Mouse (Mus musculus): ENCODE data around the gene Ring1. TPM values are rescaled to one million over a fixed set of nuclear protein-coding genes. Genes with fewer than 3 reads are reported as not detected.
A peak's percentile ranks its signal among the peaks of the same experiment; 100 is the strongest.

Gene Ring1
- polyA plus RNA-seq, 2 experiments: 7.0 to 54.0 TPM

DNA sequence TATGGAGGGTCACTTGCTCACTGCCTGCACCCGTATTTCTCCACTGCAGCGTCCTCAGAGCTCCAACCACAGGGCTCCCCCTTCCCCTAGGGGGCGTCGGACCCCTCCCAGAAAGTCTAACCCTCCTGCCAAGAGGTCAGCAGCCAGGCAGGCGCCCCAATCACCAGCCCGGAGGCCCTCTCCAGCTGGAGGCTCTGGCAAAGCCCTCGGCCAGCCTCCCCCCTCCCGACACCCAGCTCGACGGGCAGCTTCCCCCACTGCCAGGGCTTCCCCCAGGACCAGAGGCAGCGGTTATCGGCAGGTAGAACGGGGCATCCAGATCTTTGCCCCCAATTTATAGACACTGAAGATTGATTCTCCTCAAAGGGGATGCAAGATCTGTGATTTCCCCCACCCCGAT is 21.5 kb upstream of the Ring1 start:
- Histone ChIP-seq H3K9ac (ENCODE audit: low read depth, low read length, severe bottlenecking) (no peak overlapping the region), H3K36me3 (ENCODE audit: control insufficient read depth, insufficient read depth, low read length) (peaks cover 11% of the 10 kb centered on the region), H3K4me1 (ENCODE audit: control insufficient read depth, insufficient read depth, low read length) (no peaks in the 10 kb centered on the region), H3K27ac (replicated peaks; ENCODE audit: low read depth, low read length) (no peak overlapping the region), H3K4me3 (replicated peaks; ENCODE audit: low read length) (no peak overlapping the region), H3K9me3 (ENCODE audit: control insufficient read depth, low read length) (0 out of 2 replicates have a peak, but pooled peaks cover 5% of the 10 kb centered on the region), H3K27me3 (ENCODE audit: control insufficient read depth, insufficient read depth, low read length) (no peaks in the 10 kb centered on the region), H3K4me2 (replicated peaks; ENCODE audit: low read depth, low read length, severe bottlenecking) (no peak overlapping the region)
- no peak for ATAC-seq (ENCODE audit: low FRiP score, low read depth)
- no peak for TF ChIP-seq POLR2A (IDR thresholded peaks at IDR 0.05; ENCODE audit: borderline replicate concordance, extremely low read depth, insufficient read depth, insufficient read length)
- 79% methylated on average over 14 of the region's 14 CpGs for WGBS
- DNase-seq (ENCODE audit: low spot score): no peak

GRCm38 (mm10) chr17:34039562-34040450 is 15.3 kb upstream of the Ring1 start:
- no peaks in the 10 kb centered on the region for H3K9me3 ChIP-seq (ENCODE audit: control insufficient read depth, low read length)
- 0 out of 2 replicates have a peak, but pooled peaks have one; percentile 44 for TF ChIP-seq POLR2A (IDR thresholded peaks at IDR 0.05; ENCODE audit: borderline replicate concordance, extremely low read depth, insufficient read depth, insufficient read length)
- DNase-seq (ENCODE audit: low spot score): no peak
- H3K27ac ChIP-seq (replicated peaks; ENCODE audit: low read depth, low read length): peak overlapping the region; percentile 63
- H3K4me2 ChIP-seq (replicated peaks; ENCODE audit: low read depth, low read length, severe bottlenecking): peak overlapping the region; percentile 47
- ATAC-seq (ENCODE audit: low FRiP score, low read depth): 0 out of 2 replicates have a peak, but pooled peaks have one; percentile 1
- H3K9ac ChIP-seq (ENCODE audit: low read depth, low read length, severe bottlenecking): peak overlapping the region; percentile 56
- peak overlapping the region; percentile 41 for H3K4me3 ChIP-seq (replicated peaks; ENCODE audit: low read length)
- H3K36me3 ChIP-seq (ENCODE audit: control insufficient read depth, insufficient read depth, low read length): peaks cover 32% of the 10 kb centered on the region
- WGBS: 24% methylated on average over 17 of the region's 17 CpGs
- peaks cover 16% of the 10 kb centered on the region for H3K4me1 ChIP-seq (ENCODE audit: control insufficient read depth, insufficient read depth, low read length)
- no peaks in the 10 kb centered on the region for H3K27me3 ChIP-seq (ENCODE audit: control insufficient read depth, insufficient read depth, low read length)

DNA sequence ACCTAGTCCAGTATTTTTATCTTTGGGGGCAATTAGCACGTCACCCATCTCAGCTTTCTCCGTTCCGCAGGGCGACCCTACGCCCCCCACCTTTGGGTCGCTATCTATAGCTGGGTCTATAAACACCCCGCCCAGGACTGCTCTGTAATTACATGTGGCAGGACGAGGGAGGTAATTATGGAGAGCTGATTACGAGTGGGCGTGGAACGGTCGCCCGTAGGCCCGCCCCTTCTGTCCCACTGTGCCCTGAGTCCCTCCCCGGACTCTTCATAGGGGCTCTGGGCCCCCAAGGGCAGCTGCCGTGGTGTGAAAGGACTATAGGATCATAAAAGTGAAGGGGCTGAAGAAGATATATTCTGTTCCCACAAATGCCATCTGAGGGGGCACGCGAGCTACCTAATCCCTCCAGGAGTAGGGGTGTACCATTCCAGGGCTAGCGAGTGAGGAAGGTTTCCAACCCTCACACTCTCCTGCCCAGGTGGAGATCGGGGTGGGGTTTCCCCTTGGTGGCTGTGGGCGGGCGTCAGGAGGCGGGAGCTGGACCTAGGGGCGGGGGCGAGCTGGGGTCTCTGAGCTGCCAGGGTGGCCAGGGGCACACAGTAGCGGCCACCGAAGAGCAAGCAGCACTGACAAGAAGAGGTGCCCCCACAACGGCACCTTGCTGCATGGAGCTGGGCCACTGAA is 14.5 kb upstream of the Ring1 start, which contains the start of gene Col11a2:
Gene Col11a2, plus strand, starts transcription at position 560 of the 684 bp plus-strand sequence.
- H3K4me3 ChIP-seq (replicated peaks; ENCODE audit: low read length): peak within 1 kb of the TSS; percentile 41
- H3K27ac ChIP-seq (replicated peaks; ENCODE audit: low read depth, low read length): peak within 1 kb of the TSS; percentile 63
- H3K9ac ChIP-seq (ENCODE audit: low read depth, low read length, severe bottlenecking): peak within 1 kb of the TSS; percentile 56
- peaks cover 16% of the 10 kb centered on the region for H3K4me1 ChIP-seq (ENCODE audit: control insufficient read depth, insufficient read depth, low read length)
- DNase-seq (ENCODE audit: low spot score): no peak
- no peaks in the 10 kb centered on the region for H3K9me3 ChIP-seq (ENCODE audit: control insufficient read depth, low read length)
- H3K4me2 ChIP-seq (replicated peaks; ENCODE audit: low read depth, low read length, severe bottlenecking): peak within 1 kb of the TSS; percentile 47
- peak; percentile 35 for ATAC-seq (ENCODE audit: low FRiP score, low read depth)
- H3K27me3 ChIP-seq (ENCODE audit: control insufficient read depth, insufficient read depth, low read length): no peaks in the 10 kb centered on the region
- 5% methylated on average over 25 of the region's 28 CpGs for WGBS
- peaks cover 39% of the 10 kb centered on the region for H3K36me3 ChIP-seq (ENCODE audit: control insufficient read depth, insufficient read depth, low read length)
- TF ChIP-seq POLR2A (IDR thresholded peaks at IDR 0.05; ENCODE audit: borderline replicate concordance, extremely low read depth, insufficient read depth, insufficient read length): no peak

DNA sequence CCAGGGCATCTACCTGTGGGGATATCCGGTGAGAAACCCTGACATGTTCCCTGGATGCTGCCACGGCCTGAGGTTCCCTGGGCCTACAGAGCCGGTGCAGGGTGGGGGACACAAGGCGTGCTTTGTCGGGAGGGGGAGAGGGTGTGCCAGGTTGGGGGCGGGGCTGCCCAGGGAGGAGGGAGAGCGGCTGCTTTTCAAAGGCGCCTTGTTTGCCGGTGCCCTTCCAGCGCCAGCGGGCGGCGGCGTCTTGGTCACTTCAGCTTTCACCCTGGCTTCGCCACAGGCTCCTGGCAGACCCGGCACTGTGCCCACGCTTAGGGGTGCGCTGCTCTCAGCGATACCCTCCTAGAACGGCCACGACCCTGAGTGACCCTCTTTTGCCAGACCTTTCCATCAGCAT is 14.0 kb upstream of the Ring1 start:
- ATAC-seq (ENCODE audit: low FRiP score, low read depth) (peak; percentile 18; the same call in 1 of the 2 replicates), DNase-seq (ENCODE audit: low spot score) (no peak)
- Histone ChIP-seq H3K9ac (ENCODE audit: low read depth, low read length, severe bottlenecking) (peak overlapping the region; percentile 56), H3K36me3 (ENCODE audit: control insufficient read depth, insufficient read depth, low read length) (peaks cover 45% of the 10 kb centered on the region), H3K27me3 (ENCODE audit: control insufficient read depth, insufficient read depth, low read length) (no peaks in the 10 kb centered on the region), H3K4me2 (replicated peaks; ENCODE audit: low read depth, low read length, severe bottlenecking) (peak overlapping the region; percentile 47), H3K9me3 (ENCODE audit: control insufficient read depth, low read length) (no peaks in the 10 kb centered on the region), H3K4me3 (replicated peaks; ENCODE audit: low read length) (peak overlapping the region; percentile 41), H3K4me1 (ENCODE audit: control insufficient read depth, insufficient read depth, low read length) (peaks cover 17% of the 10 kb centered on the region), H3K27ac (replicated peaks; ENCODE audit: low read depth, low read length) (peak overlapping the region; percentile 55; the same call in 1 of the 2 replicates)
- TF ChIP-seq POLR2A (IDR thresholded peaks at IDR 0.05; ENCODE audit: borderline replicate concordance, extremely low read depth, insufficient read depth, insufficient read length): no peak
- WGBS: 14% methylated on average over 18 of the region's 21 CpGs

DNA sequence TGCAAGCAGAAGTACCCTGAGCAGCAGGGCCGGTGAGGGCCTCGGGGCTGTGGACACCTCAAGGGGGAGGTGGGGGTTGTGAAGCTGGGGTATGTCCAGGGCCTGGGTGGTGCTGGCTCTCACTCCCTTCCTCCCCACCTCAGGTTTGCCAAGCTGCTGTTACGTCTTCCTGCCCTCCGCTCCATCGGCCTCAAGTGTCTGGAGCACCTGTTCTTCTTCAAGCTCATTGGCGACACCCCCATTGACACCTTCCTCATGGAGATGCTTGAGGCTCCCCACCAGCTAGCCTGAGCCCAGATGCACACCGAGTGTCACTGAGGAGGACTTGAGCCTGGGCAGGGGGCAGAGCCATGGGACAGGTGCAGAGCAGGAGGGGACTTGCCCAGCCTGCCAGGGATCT is 12.8 kb upstream of the Ring1 start:
- Histone ChIP-seq H3K27ac (replicated peaks; ENCODE audit: low read depth, low read length) (0 out of 2 replicates have a peak overlapping the region, but pooled peaks have one; percentile 27), H3K4me3 (replicated peaks; ENCODE audit: low read length) (no peak overlapping the region), H3K4me2 (replicated peaks; ENCODE audit: low read depth, low read length, severe bottlenecking) (no peak overlapping the region), H3K36me3 (ENCODE audit: control insufficient read depth, insufficient read depth, low read length) (peaks cover 47% of the 10 kb centered on the region), H3K27me3 (ENCODE audit: control insufficient read depth, insufficient read depth, low read length) (no peaks in the 10 kb centered on the region), H3K9ac (ENCODE audit: low read depth, low read length, severe bottlenecking) (no peak overlapping the region), H3K4me1 (ENCODE audit: control insufficient read depth, insufficient read depth, low read length) (peaks cover 27% of the 10 kb centered on the region), H3K9me3 (ENCODE audit: control insufficient read depth, low read length) (no peaks in the 10 kb centered on the region)
- ATAC-seq (ENCODE audit: low FRiP score, low read depth) (no peak), DNase-seq (ENCODE audit: low spot score) (no peak)
- 83% methylated on average over 7 of the region's 7 CpGs for WGBS
- TF ChIP-seq POLR2A (IDR thresholded peaks at IDR 0.05; ENCODE audit: borderline replicate concordance, extremely low read depth, insufficient read depth, insufficient read length): no peak

Measured in limb, embryonic 14.5 days (tissue).